Mouse (Mus musculus) frontal cortex, postnatal 10 days (tissue): ENCODE data around the gene Vmn1r152.
"Not testable (repeated sequence)": the region's sequence is repeated elsewhere in the genome, so short reads cannot be mapped to it uniquely, and the experiment has no call there.

Experiments used
- DNase-seq, 2 experiments: peaks; one replicate each; pipeline ENCODE4 v3.0.0; 2022; ENCODE audit warnings: low spot score in 2 of 2, mixed read lengths in 1 of 2

Gene Vmn1r152

DNA sequence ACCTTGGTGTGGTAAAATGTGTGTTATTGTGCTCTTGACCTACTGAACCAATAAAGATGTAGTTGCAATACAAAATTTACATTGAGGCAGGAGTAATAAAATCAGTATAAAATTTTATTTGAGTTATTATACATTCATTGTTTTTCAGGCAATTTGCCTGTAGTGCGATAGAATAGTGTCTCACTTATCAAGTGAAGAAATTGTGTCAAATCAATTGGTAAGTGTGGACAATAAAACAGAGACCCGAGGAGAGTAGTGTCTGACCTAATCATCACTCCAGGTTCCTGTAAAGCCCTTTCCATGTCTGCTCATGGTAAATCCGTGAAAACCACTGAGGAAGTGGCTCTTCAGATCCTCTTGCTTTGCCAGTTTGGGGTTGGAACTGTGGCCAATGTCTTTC is at the start of gene Vmn1r152:
TSS of gene Vmn1r152 (plus strand) at position 301 of the 400 bp plus-strand sequence.
- DNase-seq, result not testable (repeated sequence)

GRCm38 (mm10) chr7:22499578-22499977 is 23.2 kb upstream of the Vmn1r152 start, which contains the start of gene Vmn1r151:
TSS of gene Vmn1r151 (minus strand) at chr7:22499678.
- not testable (repeated sequence) for DNase-seq

DNA sequence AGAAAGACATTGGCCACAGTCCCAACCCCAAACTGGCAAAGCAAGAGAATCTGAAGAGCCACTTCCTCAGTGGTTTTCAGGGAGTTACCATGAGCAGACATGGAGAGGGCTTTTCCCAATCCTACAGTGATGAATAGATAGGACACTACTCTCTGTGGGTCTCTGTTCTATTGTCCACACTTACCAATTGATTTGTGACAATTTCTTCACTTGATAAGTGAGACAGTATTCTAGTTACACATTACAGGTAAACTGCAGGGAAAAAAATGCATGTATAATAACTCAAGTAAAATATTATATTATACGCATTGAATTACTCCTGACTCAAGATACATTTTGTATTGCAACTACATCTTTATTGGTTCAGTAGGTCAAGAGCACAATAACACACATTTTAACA is 12.0 kb downstream of the Vmn1r152 start, which contains the start of gene Gm8677:
TSS of gene Gm8677 (minus strand) at position 101 of the 400 bp plus-strand sequence.
- not testable (repeated sequence) for DNase-seq

GRCm38 (mm10) chr7:22565243-22565642 is 42.5 kb downstream of the Vmn1r152 start, which contains the start of gene Gm4201:
TSS of gene Gm4201 (minus strand) at chr7:22565343.
- DNase-seq, result not testable (repeated sequence)
